ENCODE assay signal across 26 mouse cellular contexts in the genomic region with DNA sequence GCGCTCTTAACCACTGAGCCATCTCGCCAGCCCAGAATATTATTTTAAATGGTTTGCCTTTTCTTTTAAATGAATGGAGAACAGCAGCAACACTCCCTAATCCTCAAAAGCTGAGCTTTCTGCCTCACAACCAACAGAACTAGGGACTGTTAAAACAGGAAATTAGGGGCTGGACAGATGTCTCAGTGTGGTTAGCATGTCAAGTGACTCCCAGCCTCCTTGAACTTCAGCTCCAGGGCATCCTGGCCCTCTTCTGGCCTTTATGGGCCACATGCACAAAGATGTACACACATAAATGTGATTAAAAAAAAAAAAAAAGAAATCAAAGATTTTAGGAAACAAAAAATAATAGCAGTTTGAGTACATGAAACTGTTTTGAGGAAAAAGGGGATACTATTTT.
"Had no signal": no experiment of that assay in that cellular context is flagged by ENCODE, and none has a peak within 500 bp of the region (broad histone marks: within the 10 kb centered on the region; RNA-seq: fewer than 3 reads in every experiment).

No protein-coding gene starts in this region.

- DNase-seq: gastrocnemius, adult 2 months; gastrocnemius, postnatal 10 days; gastrocnemius, postnatal 25 days; heart, postnatal 10 days; heart, postnatal 4 days; kidney, adult 18-20 months; kidney, adult 8-10 months; kidney, postnatal 10 days; kidney, postnatal 25 days; kidney, postnatal 4 days; liver; liver, embryonic 13.5 days had no signal

- H3K4me2 ChIP-seq: heart, embryonic 12.5 days; hindbrain, embryonic 12.5 days; hindbrain, embryonic 14.5 days; intestine, embryonic 15.5 days; limb, embryonic 12.5 days; liver, embryonic 11.5 days; liver, embryonic 13.5 days had no signal

- H3K4me3 ChIP-seq: gastrocnemius, adult 2 months; heart, embryonic 10.5 days; heart, embryonic 12.5 days; hindbrain, embryonic 10.5 days; hindbrain, embryonic 12.5 days; intestine, embryonic 15.5 days; layer of hippocampus, adult 2 months; left cerebral cortex, adult 2 months; limb, embryonic 10.5 days; limb, embryonic 12.5 days; liver, embryonic 13.5 days had no signal

- H3K9me3 ChIP-seq: heart, embryonic 10.5 days; heart, embryonic 12.5 days; hindbrain, embryonic 10.5 days; hindbrain, embryonic 12.5 days; intestine, embryonic 15.5 days; limb, embryonic 10.5 days; limb, embryonic 12.5 days; liver, embryonic 13.5 days had no signal

- H3K9ac ChIP-seq: heart, embryonic 12.5 days; hindbrain, embryonic 12.5 days; hindbrain, embryonic 14.5 days; intestine, embryonic 15.5 days; limb, embryonic 12.5 days; liver, embryonic 13.5 days had no signal

- H3K27ac ChIP-seq: gastrocnemius, adult 2 months; heart, embryonic 10.5 days; hindbrain, embryonic 10.5 days; hindbrain, embryonic 12.5 days; hindbrain, embryonic 14.5 days; intestine, embryonic 15.5 days; layer of hippocampus, adult 2 months; left cerebral cortex, adult 2 months; limb, embryonic 10.5 days; limb, embryonic 12.5 days; liver, embryonic 13.5 days had no signal

- H3K27me3 ChIP-seq: heart, embryonic 12.5 days; hindbrain, embryonic 12.5 days; intestine, embryonic 15.5 days; limb, embryonic 12.5 days; liver, embryonic 13.5 days had no signal

- H3K4me1 ChIP-seq: heart, embryonic 10.5 days; heart, embryonic 12.5 days; hindbrain, embryonic 10.5 days; hindbrain, embryonic 12.5 days; intestine, embryonic 15.5 days; limb, embryonic 10.5 days; limb, embryonic 12.5 days had no signal

- ATAC-seq: hindbrain, embryonic 16.5 days; inflammation-experienced regulatory T-cells, adult 6 months; intestine, embryonic 15.5 days; intestine, postnatal 0 days had no signal
